Mouse (Mus musculus) adrenal gland, adult 2 months (tissue): ENCODE results near the gene Rnf114. TPM values are rescaled to one million over a fixed set of nuclear protein-coding genes. Genes with fewer than 3 reads are reported as not detected.

ENCODE experiments used
- DNase-seq: peaks from one replicate; pipeline ENCODE4 v3.0.0; 2021
- polyA plus RNA-seq: library from polyadenylated mRNA; depleted of rRNA; stranded (reverse); fragments of >200 nt; gene quantifications from 2 replicates; pipeline ENCODE4 v1.2.3, GENCODE M21; 2012; rRNA removed
- total RNA-seq, 2 experiments: library from RNA; stranded (reverse); gene quantifications; 2 replicates each; pipeline ENCODE4 v1.2.3; 2021

The Rnf114 gene
- total and polyA plus RNA-seq, 3 experiments = 70.8 to 78.4 (median 75.2) TPM

GRCm38 (mm10) chr2:167564551-167565311, 72.3 kb downstream of the Rnf114 start:
- no peak for DNase-seq

GRCm38 (mm10) chr2:167565312-167565656, 72.8 kb downstream of the Rnf114 start:
- no peak for DNase-seq

DNA sequence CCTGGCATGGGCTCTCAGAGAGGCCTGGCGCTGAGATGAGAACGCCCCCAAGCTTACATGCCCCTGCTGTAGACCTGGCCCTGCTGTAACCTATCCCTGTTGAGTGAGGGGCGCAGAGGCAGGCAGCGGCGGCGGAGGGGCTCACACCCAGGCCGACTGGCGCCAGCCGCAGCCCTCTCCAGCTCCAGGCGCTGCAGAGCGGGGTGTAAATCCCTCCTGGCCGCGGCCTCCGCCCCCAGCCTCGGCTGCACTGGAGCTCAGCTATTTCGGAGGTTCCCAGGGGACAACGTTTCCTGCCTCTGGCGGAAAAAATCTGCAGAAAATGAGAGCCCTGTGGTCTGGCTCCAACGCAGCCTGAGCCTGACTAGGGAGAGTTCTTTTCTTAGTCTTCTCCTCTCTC, 73.2 kb downstream of the Rnf114 start:
- peak; percentile 62 for DNase-seq

Other genes with a start within 250 kb of the Rnf114 start
- 100 to 1,000 TPM in 1 of 2 experiments, 10 to 100 TPM in 1; 92.7 to 113 TPM for gene B4galt5, start 143.5 kb upstream of the Rnf114 start, total RNA-seq
- 43.9 and 47.6 TPM in 2 replicates for gene B4galt5, start 143.5 kb upstream of the Rnf114 start, polyA plus RNA-seq
- 10 to 100 TPM; 33.8 to 40.2 TPM for gene Slc9a8, start 70.9 kb upstream of the Rnf114 start, total RNA-seq
- 51.2 and 67.5 TPM in 2 replicates for gene Slc9a8, start 70.9 kb upstream of the Rnf114 start, polyA plus RNA-seq
- gene Spata2, start 242 bp downstream of the Rnf114 start, total RNA-seq = 10 to 100 TPM; 33.1 to 35.1 TPM
- gene Spata2, start 242 bp downstream of the Rnf114 start, polyA plus RNA-seq = 29.0 and 30.8 TPM in 2 replicates
- gene Snai1, start 45.5 kb downstream of the Rnf114 start, total RNA-seq = 10 to 100 TPM in 1 of 2 experiments, 1 to 10 TPM in 1; 6.7 to 10.1 TPM
- 45.2 and 45.3 TPM in 2 replicates for gene Snai1, start 45.5 kb downstream of the Rnf114 start, polyA plus RNA-seq
- 100 to 1,000 TPM; 191 to 208 TPM for gene Ube2v1, start 139.4 kb downstream of the Rnf114 start, total RNA-seq
- 94.4 and 133 TPM in 2 replicates for gene Ube2v1, start 139.4 kb downstream of the Rnf114 start, polyA plus RNA-seq
- gene Gm20431, start 168.9 kb downstream of the Rnf114 start, total RNA-seq = 10 to 100 TPM; 20.0 to 21.0 TPM
- gene Gm20431, start 168.9 kb downstream of the Rnf114 start, polyA plus RNA-seq = 31.2 and 38.6 TPM in 2 replicates
- 100 to 1,000 TPM; 366 to 466 TPM for gene Cebpb, start 196.3 kb downstream of the Rnf114 start, total RNA-seq
- gene Cebpb, start 196.3 kb downstream of the Rnf114 start, polyA plus RNA-seq = 3,420 and 4,353 TPM in 2 replicates
- gene Tmem189, start 197.2 kb downstream of the Rnf114 start, total RNA-seq = 10 to 100 TPM; 29.9 to 30.1 TPM
- 72.0 and 77.3 TPM in 2 replicates for gene Tmem189, start 197.2 kb downstream of the Rnf114 start, polyA plus RNA-seq